Mouse (Mus musculus) liver, embryonic 11.5 days (tissue): ENCODE data around the gene Tsc22d3. TPM values are rescaled to one million over a fixed set of nuclear protein-coding genes. Genes with fewer than 3 reads are reported as not detected.
A peak's percentile ranks its signal among the peaks of the same experiment; 100 is the strongest.
"Not testable (repeated sequence)": the region's sequence is repeated elsewhere in the genome, so short reads cannot be mapped to it uniquely, and the experiment has no call there.

ENCODE experiments used
- ATAC-seq: fragments of 200-750 bp; cut with Nextera tagmentation; replicated peaks from 2 replicates; pipeline ENCODE4 v1.8.0; 2017; ENCODE audit warnings: moderate number of reproducible peaks, mild to moderate bottlenecking, moderate TSS enrichment, moderate library complexity; ENCODE audit not compliant: low FRiP score
- DNase-seq: peaks from one replicate; pipeline ENCODE4 v3.0.0-alpha.2; 2017; ENCODE audit warnings: low spot score
- H3K27ac ChIP-seq: fragments of 300-500 bp; sonication (generic); 2 replicates; pipeline ENCODE4 v1.5.1; 2014; ENCODE audit warnings: mild to moderate bottlenecking, low read depth, low read length, control low read depth
- H3K27me3 ChIP-seq: fragments of 300-500 bp; sonication (generic); replicated peaks from 2 replicates; pipeline ENCODE4 v1.6.1; 2014; ENCODE audit warnings: low read length, mixed read lengths; ENCODE audit not compliant: control insufficient read depth, insufficient read depth
- H3K36me3 ChIP-seq: fragments of 300-500 bp; sonication (generic); 2 replicates; pipeline ENCODE4 v1.6.1; 2014; ENCODE audit warnings: mild to moderate bottlenecking, low read length, moderate library complexity, mixed read lengths; ENCODE audit not compliant: control insufficient read depth, insufficient read depth
- H3K4me1 ChIP-seq: fragments of 300-500 bp; sonication (generic); replicated peaks from 2 replicates; pipeline ENCODE4 v1.6.1; 2014; ENCODE audit warnings: low read length, mixed read lengths; ENCODE audit not compliant: control insufficient read depth, insufficient read depth
- H3K4me2 ChIP-seq: fragments of 300-500 bp; sonication (generic); 2 replicates; pipeline ENCODE4 v1.6.1; 2014; ENCODE audit warnings: mild to moderate bottlenecking, control low read depth, moderate library complexity
- H3K4me3 ChIP-seq: fragments of 300-500 bp; sonication (generic); 2 replicates; pipeline ENCODE4 v1.5.1; 2014; ENCODE audit warnings: low read depth, low read length, control low read depth
- H3K9ac ChIP-seq: fragments of 300-500 bp; sonication (generic); 2 replicates; pipeline ENCODE4 v1.6.1; 2014; ENCODE audit warnings: low read depth, low read length, control low read depth
- H3K9me3 ChIP-seq: fragments of 300-500 bp; sonication (generic); 2 replicates; pipeline ENCODE4 v1.6.1; 2016; ENCODE audit warnings: low read length, inconsistent platforms, mixed read lengths; ENCODE audit not compliant: control insufficient read depth
- WGBS: fragments of 180-500 bp; shearing (Covaris S2); extraction: QIAGEN DNeasy Blood & Tissue Kit; methylation state at CpG from one replicate; pipeline ENCODE4 v1.1.7; 2014; 5-methylcytosine and 5-hydroxymethylcytosine counted together
- polyA plus RNA-seq: library from polyadenylated mRNA; unstranded; fragments of >200 nt; fragmentation: Nextera tagmentation; extraction: Ambion mirVana; gene quantifications from 2 replicates; pipeline ENCODE4 v1.2.1, GENCODE M21; 2014

The Tsc22d3 gene
- polyA plus RNA-seq, 1 experiment from 2014 or later = 32.2 TPM

- Histone ChIP-seq H3K4me1 (no peaks in the 10 kb centered on the region; the same call in 1 of the 2 replicates), H3K27ac (no peak overlapping the region), H3K4me3 (no peak overlapping the region), H3K27me3 (peaks cover 2% of the 10 kb centered on the region; the same call in 1 of the 2 replicates), H3K4me2 (peak overlapping the region; percentile 41), H3K9me3 (no peaks in the 10 kb centered on the region), H3K36me3 (no peaks in the 10 kb centered on the region), H3K9ac (no peak overlapping the region)
- ATAC-seq (peak; percentile 68), DNase-seq (no peak)
- 45% methylated on average over 15 of the region's 15 CpGs for WGBS
These were observed 94.8 kb downstream of the Tsc22d3 start for GRCm38 (mm10) chrX:140505497-140506238.

DNA sequence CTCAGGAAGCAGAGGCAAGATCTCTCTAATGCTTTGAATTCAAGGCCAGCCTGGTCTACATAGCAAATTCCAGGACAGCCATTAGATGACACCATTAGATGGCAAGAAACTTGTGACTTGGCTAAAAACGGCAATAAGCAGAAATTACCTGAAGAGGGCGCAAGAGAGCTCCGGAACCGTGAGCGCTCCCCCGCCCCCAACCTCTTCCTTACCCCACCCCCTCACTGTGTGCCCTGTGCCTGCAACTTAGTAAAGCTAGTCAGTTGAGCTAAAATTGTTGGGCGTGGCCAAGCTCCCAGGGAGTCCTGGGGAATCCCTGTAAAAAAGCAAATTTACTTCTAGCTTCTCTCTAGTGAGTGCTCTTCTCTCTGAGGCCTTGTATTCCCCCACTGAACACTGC is 96.6 kb downstream of the Tsc22d3 start:
- WGBS = 16% methylated on average over 7 of the region's 7 CpGs
- ATAC-seq = peak; percentile 74

DNA sequence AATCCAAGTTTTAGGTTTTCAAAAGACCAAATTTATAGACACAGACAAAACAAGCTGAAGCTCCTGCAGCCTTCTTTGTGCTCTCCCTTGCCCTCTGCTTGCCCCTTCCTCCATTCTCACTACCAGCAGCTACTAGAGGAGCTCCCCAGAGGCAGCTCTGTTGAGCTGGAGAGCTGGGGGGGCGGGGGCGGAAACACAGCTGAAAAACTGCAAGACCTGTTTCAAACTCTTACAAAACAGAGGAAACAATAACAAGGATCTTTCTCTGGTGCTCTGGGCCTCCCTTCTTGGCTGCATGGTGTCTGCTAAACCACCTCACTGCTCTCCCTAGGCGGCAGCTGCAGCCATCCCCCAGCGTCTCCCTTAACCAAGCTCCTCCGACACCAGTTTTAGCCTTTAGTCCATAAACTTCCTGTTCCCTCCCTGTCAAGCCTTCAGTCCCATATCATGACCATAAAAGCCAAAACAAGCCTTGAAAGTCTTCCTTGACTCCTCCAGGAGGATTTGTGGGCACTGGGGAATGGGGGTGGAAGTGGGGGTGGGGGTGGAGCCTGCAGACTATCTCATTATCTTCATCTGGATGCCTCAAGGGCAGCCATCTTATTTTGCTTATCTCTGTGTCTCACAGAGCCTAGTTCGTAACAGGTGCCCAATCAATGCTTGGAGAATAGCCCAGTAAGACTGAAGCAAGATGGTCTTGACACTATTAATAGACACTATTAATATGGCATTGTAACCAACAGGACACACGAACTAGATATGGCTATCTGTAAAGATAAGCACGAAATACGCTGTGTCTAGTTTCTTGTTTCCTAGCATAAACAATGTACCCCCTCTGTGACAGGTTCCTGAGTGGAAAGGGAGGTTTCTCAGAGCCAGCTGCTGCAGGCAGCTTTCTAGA is 98.8 kb downstream of the Tsc22d3 start:
- Histone ChIP-seq H3K36me3 (no peaks in the 10 kb centered on the region), H3K4me1 (no peaks in the 10 kb centered on the region; the same call in 1 of the 2 replicates), H3K27me3 (no peaks in the 10 kb centered on the region), H3K4me3 (no peak overlapping the region), H3K27ac (no peak overlapping the region), H3K9ac (no peak overlapping the region), H3K4me2 (no peak overlapping the region), H3K9me3 (no peaks in the 10 kb centered on the region)
- 42% methylated on average over 9 of the region's 9 CpGs for WGBS
- no peak for DNase-seq
- ATAC-seq = no peak

More for the DNA sequence above, 96.6 kb downstream of the Tsc22d3 start:
- no peaks in the 10 kb centered on the region for H3K9me3 ChIP-seq
- no peaks in the 10 kb centered on the region for H3K36me3 ChIP-seq
- no peak overlapping the region for H3K4me3 ChIP-seq
- no peak overlapping the region for H3K4me2 ChIP-seq
- DNase-seq = peak; percentile 53
- H3K27ac ChIP-seq = no peak overlapping the region
- H3K9ac ChIP-seq = no peak overlapping the region
- H3K4me1 ChIP-seq = no peaks in the 10 kb centered on the region; the same call in 1 of the 2 replicates
- H3K27me3 ChIP-seq = no peaks in the 10 kb centered on the region

DNA sequence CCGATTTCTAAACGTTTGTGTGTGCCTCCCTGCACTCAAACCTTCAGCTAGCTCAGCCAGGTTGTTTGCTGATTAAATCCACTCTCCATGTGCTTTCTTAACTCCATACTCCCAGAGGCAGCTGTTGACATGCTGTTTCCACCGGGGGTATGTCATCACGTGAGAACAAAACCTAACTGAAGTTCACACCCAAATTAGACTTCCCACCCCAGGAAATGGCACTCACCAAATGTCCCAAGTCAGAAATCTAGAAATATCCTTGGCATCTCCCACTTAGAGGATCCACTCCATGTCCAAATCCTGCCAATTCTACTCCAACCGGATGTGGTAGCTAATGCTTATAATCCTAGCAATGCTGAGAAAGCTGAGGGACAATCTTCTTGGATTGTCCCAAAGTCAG is 100.2 kb downstream of the Tsc22d3 start:
- DNase-seq (no peak), ATAC-seq (no peak)
- H3K9me3 ChIP-seq = no peaks in the 10 kb centered on the region
- no peak overlapping the region for H3K4me2 ChIP-seq
- no peak overlapping the region for H3K27ac ChIP-seq
- H3K36me3 ChIP-seq = no peaks in the 10 kb centered on the region
- H3K27me3 ChIP-seq = no peaks in the 10 kb centered on the region; the same call in 1 of the 2 replicates
- no peak overlapping the region for H3K9ac ChIP-seq
- 70% methylated on average over 5 of the region's 5 CpGs for WGBS
- no peaks in the 10 kb centered on the region for H3K4me1 ChIP-seq
- H3K4me3 ChIP-seq = no peak overlapping the region

DNA sequence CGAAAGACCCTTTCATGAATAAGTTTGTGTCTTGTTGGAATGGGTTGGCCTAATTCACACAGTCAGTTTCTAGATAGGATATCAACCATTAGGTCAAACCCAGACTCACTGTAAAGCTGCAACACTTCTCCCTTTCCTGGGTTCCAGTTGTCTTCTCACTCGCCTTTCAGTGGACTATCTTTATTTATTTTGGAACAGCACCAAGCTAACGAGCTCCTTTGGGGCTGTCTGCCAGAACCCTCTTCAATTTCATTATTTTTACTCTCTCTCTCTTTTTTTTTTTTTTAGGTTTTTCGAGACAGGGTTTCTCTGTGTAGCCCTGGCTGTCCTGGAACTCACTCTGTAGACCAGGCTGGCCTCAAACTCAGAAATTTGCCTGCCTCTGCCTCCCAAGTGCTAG is 102.0 kb downstream of the Tsc22d3 start:
- H3K4me3 ChIP-seq, H3K9ac ChIP-seq, ATAC-seq, H3K27me3 ChIP-seq, H3K4me2 ChIP-seq, DNase-seq, H3K27ac ChIP-seq, H3K4me1 ChIP-seq, H3K9me3 ChIP-seq, H3K36me3 ChIP-seq: not testable (repeated sequence)
- 60% methylated on average over 4 of the region's 4 CpGs for WGBS

DNA sequence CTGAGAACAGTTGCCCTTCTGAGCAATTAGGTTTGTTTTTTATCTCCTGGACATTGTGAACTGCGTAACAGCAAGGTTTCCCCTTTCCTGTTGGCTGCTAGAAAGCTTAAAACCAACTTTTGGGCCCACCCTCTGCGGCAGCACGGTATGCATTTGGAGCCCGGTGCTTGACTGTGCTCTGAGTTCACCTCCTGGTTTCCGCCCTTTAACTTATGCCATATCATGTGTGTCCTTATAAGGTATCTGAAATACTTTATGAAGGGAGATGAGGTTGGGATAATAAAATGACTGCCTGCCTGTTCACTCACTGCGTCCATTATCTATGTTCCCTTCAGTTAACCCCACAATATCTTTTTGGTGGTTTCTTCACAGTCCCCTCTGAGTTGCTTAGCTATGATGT is 106.3 kb downstream of the Tsc22d3 start:
- H3K9me3 ChIP-seq = no peaks in the 10 kb centered on the region
- no peak overlapping the region for H3K27ac ChIP-seq
- DNase-seq = no peak
- H3K4me1 ChIP-seq = no peaks in the 10 kb centered on the region
- WGBS = 80% methylated on average over 6 of the region's 6 CpGs
- no peak overlapping the region for H3K9ac ChIP-seq
- H3K4me2 ChIP-seq = no peak overlapping the region
- H3K4me3 ChIP-seq = no peak overlapping the region
- H3K36me3 ChIP-seq = no peaks in the 10 kb centered on the region
- H3K27me3 ChIP-seq = no peaks in the 10 kb centered on the region; the same call in 1 of the 2 replicates
- ATAC-seq = no peak

GRCm38 (mm10) chrX:140493527-140494029 is 106.9 kb downstream of the Tsc22d3 start:
- no peak for ATAC-seq
- 55% methylated on average over 7 of the region's 7 CpGs for WGBS

DNA sequence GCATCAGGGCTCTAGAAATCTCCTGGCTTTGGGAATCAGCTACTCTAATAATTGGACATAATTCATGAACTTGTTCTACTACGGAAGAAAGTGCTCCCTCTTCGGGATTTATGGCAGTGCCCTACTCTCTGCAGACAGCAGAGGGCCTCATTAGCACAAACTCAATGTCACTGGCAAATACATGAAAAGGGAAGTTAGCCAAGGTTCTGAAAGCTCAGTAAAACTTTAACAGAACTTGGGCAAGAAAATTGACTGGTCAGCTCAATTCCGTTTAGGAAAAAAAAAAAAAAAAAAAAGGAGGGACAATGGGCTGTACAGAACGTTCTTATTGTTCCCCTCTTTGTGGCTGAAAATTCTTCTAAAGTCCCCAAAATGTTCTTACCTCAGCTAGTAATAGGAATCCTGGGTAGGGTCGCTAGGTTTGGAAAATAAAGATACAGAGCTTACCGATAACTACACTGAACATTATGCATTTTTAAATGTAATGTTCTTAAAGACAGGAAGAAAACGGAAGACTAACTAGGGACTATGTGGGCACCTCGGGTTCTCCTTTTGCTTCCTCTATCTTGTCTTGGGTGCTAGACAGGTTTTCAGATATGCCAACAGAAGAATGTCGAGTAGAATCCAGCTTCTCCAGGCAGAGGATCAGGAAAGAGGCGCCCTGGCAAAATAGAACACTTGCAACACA is 108.4 kb downstream of the Tsc22d3 start:
- Histone ChIP-seq H3K27ac (no peak overlapping the region), H3K9ac (no peak overlapping the region), H3K4me1 (no peaks in the 10 kb centered on the region), H3K36me3 (no peaks in the 10 kb centered on the region), H3K9me3 (no peaks in the 10 kb centered on the region), H3K4me3 (no peak overlapping the region), H3K27me3 (no peaks in the 10 kb centered on the region; the same call in 1 of the 2 replicates), H3K4me2 (no peak overlapping the region)
- WGBS = 46% methylated on average over 10 of the region's 10 CpGs
- no peak for DNase-seq
- no peak for ATAC-seq

More at GRCm38 (mm10) chrX:140493527-140494029, 106.9 kb downstream of the Tsc22d3 start:
- no peak overlapping the region for H3K27ac ChIP-seq
- H3K4me1 ChIP-seq = no peaks in the 10 kb centered on the region
- H3K9me3 ChIP-seq = no peaks in the 10 kb centered on the region
- DNase-seq = no peak
- H3K36me3 ChIP-seq = no peaks in the 10 kb centered on the region
- H3K9ac ChIP-seq = no peak overlapping the region
- no peaks in the 10 kb centered on the region; the same call in 1 of the 2 replicates for H3K27me3 ChIP-seq
- H3K4me3 ChIP-seq = no peak overlapping the region
- H3K4me2 ChIP-seq = no peak overlapping the region
